Mouse (Mus musculus) C2C12 (cell line): ENCODE results near the gene Atp5f1.

ENCODE experiments used
- CTCF ChIP-seq: IDR thresholded peaks from one replicate; pipeline ENCODE4 v1.5.1; 2011; ENCODE audit not compliant: control insufficient read depth, insufficient read depth, insufficient read length
- FOSL1 ChIP-seq: IDR thresholded peaks from one replicate; pipeline ENCODE4 v1.8.0; 2011; ENCODE audit warnings: mild to moderate bottlenecking, low read length; ENCODE audit not compliant: poor library complexity, insufficient read depth, severe bottlenecking
- USF1 ChIP-seq: IDR thresholded peaks from one replicate; pipeline ENCODE4 v1.6.1; 2011; ENCODE audit warnings: low read depth, mild to moderate bottlenecking, control low read depth, moderate library complexity

DNA sequence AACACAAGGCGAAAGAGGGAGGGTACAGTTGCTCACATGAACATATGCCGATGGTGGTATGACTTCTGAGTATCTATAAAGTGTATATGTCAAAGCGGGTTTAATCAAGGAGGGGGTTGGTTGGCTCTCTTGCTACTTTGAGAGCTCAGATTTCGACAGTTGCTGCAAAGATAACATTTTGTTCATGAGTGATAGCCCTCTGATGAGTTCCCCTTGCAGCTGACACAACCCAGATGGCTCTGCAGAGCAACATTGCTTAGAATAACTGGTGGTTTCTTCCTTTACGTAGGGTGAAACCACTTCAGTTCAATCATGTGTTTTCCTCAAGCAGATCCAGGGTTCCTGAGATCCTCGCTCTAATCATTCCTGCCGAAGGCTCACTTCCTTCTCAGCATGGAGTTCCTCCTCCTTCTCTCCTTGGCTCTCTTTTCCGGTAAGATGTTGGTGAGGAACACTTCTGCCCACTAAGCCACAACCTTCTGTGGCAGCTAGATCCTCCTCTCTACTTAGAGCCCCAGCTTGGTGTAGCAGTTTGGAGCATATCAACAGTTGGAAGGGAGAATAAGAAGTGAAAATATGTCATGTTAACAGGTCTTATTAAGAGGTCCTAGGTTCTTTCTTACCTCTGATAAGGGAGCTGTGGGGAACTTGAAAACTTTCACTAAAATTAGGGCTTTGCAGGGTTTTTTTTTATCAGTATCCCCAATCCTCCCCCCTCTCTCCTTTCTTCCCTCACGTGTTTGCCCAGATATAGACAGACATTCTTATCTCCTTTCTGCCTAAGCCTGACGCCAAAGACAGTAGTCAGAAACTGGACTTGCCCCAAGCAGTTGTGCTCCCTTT is 45.8 kb downstream of the Atp5f1 start:
- no peak for TF ChIP-seq FOSL1
- TF ChIP-seq CTCF = no peak
- no peak for TF ChIP-seq USF1
